Mouse (Mus musculus) heart, adult 2 months (tissue): ENCODE measurements at regions not wholly inside any gene's neighbourhood (a gene's known extent, or its start where the extent isn't known, plus 50 kb on each side); places are given as distances from the start of the nearest gene placed in this dataset.

Experiments used
- CTCF ChIP-seq: fragments of 200-600 bp; IDR thresholded peaks from 2 replicates; pipeline ENCODE4 v1.8.1; 2022; ENCODE audit warnings: antibody characterized with exemption, mild to moderate bottlenecking, moderate library complexity
- POLR2A ChIP-seq: fragments of 200-500 bp; IDR thresholded peaks from 2 replicates; pipeline ENCODE4 v1.6.1; 2011; ENCODE audit warnings: mild to moderate bottlenecking, low read depth, low read length, control low read depth; ENCODE audit not compliant: insufficient read depth

- TF ChIP-seq CTCF = no peak
- no peak for TF ChIP-seq POLR2A
Measured at GRCm38 (mm10) chr8:30587508-30587907, 2841.0 kb upstream of the 5930422O12Rik start.
